In the genomic region with DNA sequence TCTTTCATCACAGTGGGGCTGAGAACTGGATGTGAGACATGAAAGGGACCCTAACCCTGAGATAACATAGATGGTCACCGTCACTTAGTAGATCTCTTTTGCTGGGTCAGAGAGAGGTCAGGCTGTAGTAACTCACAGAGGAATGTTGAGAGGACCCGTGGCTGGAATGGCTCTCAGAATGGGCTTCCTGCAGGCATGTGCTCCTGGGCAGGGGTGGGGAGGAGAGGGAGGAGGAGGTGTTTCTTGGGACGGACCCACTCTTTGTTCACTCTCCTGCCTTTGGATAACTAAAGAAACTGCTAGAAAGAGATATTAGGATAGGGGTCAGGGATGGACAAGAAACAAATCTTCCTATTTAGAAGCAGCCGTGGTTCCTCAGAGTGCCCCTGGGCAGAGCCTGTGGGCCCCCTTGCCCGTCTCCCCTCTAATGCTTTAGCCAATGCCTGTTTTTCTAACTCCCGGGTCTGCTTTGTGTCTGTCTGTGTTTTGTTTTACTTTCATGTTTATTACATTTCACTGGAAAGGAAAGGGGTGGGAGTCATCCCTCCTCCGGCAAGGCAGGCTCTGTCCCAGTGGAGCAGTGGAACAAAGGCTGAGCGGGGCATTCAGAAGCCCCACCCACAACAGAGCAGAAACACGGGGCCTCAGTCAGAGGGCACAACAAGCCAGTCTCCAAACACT, we compare ENCODE assay signal across 8 mouse cellular contexts. TPM values are rescaled to one million over a fixed set of nuclear protein-coding genes. Genes with fewer than 3 reads are reported as not detected.
A peak's percentile ranks its signal among the peaks of the same experiment; 100 is the strongest.
DNase-seq lines count a peak whose midpoint lies in the region; ATAC-seq and TF ChIP-seq lines count a peak whose summit lies in the region.

No protein-coding gene starts in this region.

- no peak overlapping the region for H3K4me3 ChIP-seq in embryonic facial prominence, embryonic 11.5 days (ENCODE audit: low read depth, low read length)
- no peak overlapping the region for H3K4me3 ChIP-seq in hindbrain, postnatal 0 days (ENCODE audit: low read length)
- H3K4me3 ChIP-seq in liver, postnatal 0 days (ENCODE audit: low read depth, low read length): no peak overlapping the region

- H3K27ac ChIP-seq in embryonic facial prominence, embryonic 11.5 days (replicated peaks; ENCODE audit: low read depth, low read length): peak overlapping the region; percentile 52; the same call in 1 of the 2 replicates
- H3K27ac ChIP-seq in hindbrain, postnatal 0 days: peak overlapping the region; percentile 21; the same call in 1 of the 2 replicates
- no peak overlapping the region for H3K27ac ChIP-seq in liver, postnatal 0 days (ENCODE audit: low read depth)

- peak; percentile 44 for DNase-seq in embryonic facial prominence, embryonic 11.5 days (ENCODE audit: low spot score)
- peak; percentile 36 for DNase-seq in gastrocnemius, postnatal 14 days
- DNase-seq in hindbrain, postnatal 0 days (ENCODE audit: low spot score): no peak
- DNase-seq in liver, postnatal 0 days: no peak
- peak; percentile 44 for DNase-seq in ovary, postnatal 36 days (ENCODE audit: low spot score)
- DNase-seq in spleen, postnatal 14 days (ENCODE audit: low spot score in 2 of 2): no peak
- no peak for DNase-seq in left cerebral cortex, adult 9 months (ENCODE audit: low spot score in 2 of 2)
- DNase-seq in cerebellum, adult 11-12 months: no peak

- peak overlapping the region; percentile 23; the same call in 1 of the 2 replicates for H3K9ac ChIP-seq in embryonic facial prominence, embryonic 11.5 days (replicated peaks; ENCODE audit: low read length)
- H3K9ac ChIP-seq in hindbrain, postnatal 0 days (replicated peaks; ENCODE audit: low read length): no peak overlapping the region
- H3K9ac ChIP-seq in liver, postnatal 0 days (replicated peaks): peak overlapping the region; percentile 26

- 0 out of 2 replicates have a peak, but pooled peaks have one; percentile 78 for ATAC-seq in embryonic facial prominence, embryonic 11.5 days (replicated peaks; ENCODE audit: insufficient number of reproducible peaks, low FRiP score, low TSS enrichment, low read depth)
- ATAC-seq in hindbrain, postnatal 0 days: no peak
- ATAC-seq in liver, postnatal 0 days: no peak

- intact Hi-C loops in gastrocnemius, postnatal 14 days (cut with DNase I; ENCODE audit: low total_unique reads): no loop called here

- TF ChIP-seq CTCF in hindbrain, postnatal 0 days (IDR thresholded peaks at IDR 0.05; ENCODE audit: low read depth): no peak
- no peak for TF ChIP-seq CTCF in liver, postnatal 0 days (IDR thresholded peaks at IDR 0.05; ENCODE audit: low read depth)

- WGBS in embryonic facial prominence, embryonic 11.5 days: 7% methylated on average over 9 of the region's 9 CpGs
- 11% methylated on average over 9 of the region's 9 CpGs for WGBS in hindbrain, postnatal 0 days
- 39% methylated on average over 9 of the region's 9 CpGs for WGBS in liver, postnatal 0 days (ENCODE audit: insufficient replicate concordance)

- H3K36me3 ChIP-seq in embryonic facial prominence, embryonic 11.5 days (replicated peaks; ENCODE audit: control insufficient read depth, insufficient read depth, low read depth, low read length): no peaks in the 10 kb centered on the region
- no peaks in the 10 kb centered on the region for H3K36me3 ChIP-seq in hindbrain, postnatal 0 days (ENCODE audit: insufficient read depth, low read length)
- H3K36me3 ChIP-seq in liver, postnatal 0 days (replicated peaks; ENCODE audit: insufficient read depth, low read length): no peaks in the 10 kb centered on the region

- no peaks in the 10 kb centered on the region for H3K4me1 ChIP-seq in embryonic facial prominence, embryonic 11.5 days (ENCODE audit: control insufficient read depth, insufficient read depth, low read length)
- no peaks in the 10 kb centered on the region for H3K4me1 ChIP-seq in hindbrain, postnatal 0 days (ENCODE audit: insufficient read depth, low read length)
- H3K4me1 ChIP-seq in liver, postnatal 0 days (ENCODE audit: insufficient read depth): peaks cover 40% of the 10 kb centered on the region

- no peak overlapping the region for H3K4me2 ChIP-seq in embryonic facial prominence, embryonic 11.5 days (ENCODE audit: low read depth, low read length)
- H3K4me2 ChIP-seq in hindbrain, postnatal 0 days (ENCODE audit: low read depth, low read length): no peak overlapping the region
- no peak overlapping the region for H3K4me2 ChIP-seq in liver, postnatal 0 days (ENCODE audit: low read depth, low read length)

- no peaks in the 10 kb centered on the region for H3K27me3 ChIP-seq in embryonic facial prominence, embryonic 11.5 days (ENCODE audit: control insufficient read depth, insufficient read depth, low read length)
- no peaks in the 10 kb centered on the region for H3K27me3 ChIP-seq in hindbrain, postnatal 0 days (ENCODE audit: insufficient read depth, low read length)
- no peaks in the 10 kb centered on the region for H3K27me3 ChIP-seq in liver, postnatal 0 days (ENCODE audit: insufficient read depth, low read length)

- TF ChIP-seq EP300 in liver, postnatal 0 days (IDR thresholded peaks at IDR 0.05; ENCODE audit: low read depth): no peak

- no peaks in the 10 kb centered on the region for H3K9me3 ChIP-seq in embryonic facial prominence, embryonic 11.5 days (replicated peaks; ENCODE audit: control insufficient read depth, low read length)
- H3K9me3 ChIP-seq in hindbrain, postnatal 0 days (ENCODE audit: low read length): no peaks in the 10 kb centered on the region
- H3K9me3 ChIP-seq in liver, postnatal 0 days (ENCODE audit: low read length): no peaks in the 10 kb centered on the region

RNA-seq across cellular contexts. Expression of a gene that starts 58.9 kb away (rescaled TPM):
- 18.8 and 24.8 TPM in 2 replicates for polyA plus RNA-seq in embryonic facial prominence, embryonic 11.5 days (2014; fragmentation: Nextera tagmentation; extraction: Ambion mirVana)
- 10 to 100 TPM; 63.0 to 67.2 TPM for total RNA-seq in gastrocnemius, postnatal 14 days (2021)
- total RNA-seq in hindbrain, postnatal 0 days (2014; rRNA removed): 54.0 and 65.6 TPM in 2 replicates
- polyA plus RNA-seq in hindbrain, postnatal 0 days (2015; fragmentation: Nextera tagmentation; extraction: Ambion mirVana): 12.8 and 13.2 TPM in 2 replicates
- 27.1 and 30.7 TPM in 2 replicates for polyA plus RNA-seq in liver, postnatal 0 days (2015; fragmentation: Nextera tagmentation; extraction: Ambion mirVana)

Comparison
In these comparisons a context has a peak if more than half of its experiments do, and no peak if none do; other contexts are left out.
1. DNase-seq: peak in embryonic facial prominence, embryonic 11.5 days (single experiment), gastrocnemius, postnatal 14 days (single experiment) and ovary, postnatal 36 days (single experiment); none in hindbrain, postnatal 0 days (single experiment), liver, postnatal 0 days (single experiment), spleen, postnatal 14 days (0 of 2), left cerebral cortex, adult 9 months (0 of 2) and cerebellum, adult 11-12 months (single experiment).